Mouse (Mus musculus) olfactory bulb, adult 2 months (tissue): ENCODE measurements around the gene Tmem189.

Experiments
- CTCF ChIP-seq: fragments of 200-500 bp; IDR thresholded peaks from 2 replicates; pipeline ENCODE4 v1.5.1; 2012; ENCODE audit warnings: low read depth, mild to moderate bottlenecking, low read length, moderate library complexity; ENCODE audit not compliant: insufficient read depth
- POLR2A ChIP-seq: fragments of 200-500 bp; IDR thresholded peaks from 2 replicates; pipeline ENCODE4 v1.6.1; 2012; ENCODE audit warnings: mild to moderate bottlenecking, low read depth, low read length, moderate library complexity; ENCODE audit not compliant: insufficient read depth

DNA sequence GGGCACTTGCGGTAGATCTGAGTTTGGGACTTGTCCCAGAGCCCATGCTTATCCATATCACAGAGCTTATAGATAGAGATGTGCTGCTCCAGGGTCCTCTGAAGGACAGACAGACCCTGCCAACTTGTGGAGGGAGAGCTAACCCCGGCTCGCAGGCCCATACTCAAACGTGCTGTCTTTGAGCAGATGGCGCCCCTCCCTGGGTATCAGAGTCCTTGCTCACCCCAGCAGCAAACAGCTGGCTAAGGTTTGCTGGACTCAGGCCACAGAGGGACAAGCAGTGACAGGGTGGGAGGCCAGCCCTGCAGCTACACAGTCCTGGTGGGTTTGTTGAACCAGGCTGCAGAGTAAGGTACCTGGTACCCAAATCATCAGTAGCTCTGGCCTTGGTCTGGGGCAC is 86.6 kb downstream of the Tmem189 start:
- TF ChIP-seq CTCF (no peak), POLR2A (no peak)
